10 mouse cellular contexts compared by ENCODE assay signal in the genomic region with DNA sequence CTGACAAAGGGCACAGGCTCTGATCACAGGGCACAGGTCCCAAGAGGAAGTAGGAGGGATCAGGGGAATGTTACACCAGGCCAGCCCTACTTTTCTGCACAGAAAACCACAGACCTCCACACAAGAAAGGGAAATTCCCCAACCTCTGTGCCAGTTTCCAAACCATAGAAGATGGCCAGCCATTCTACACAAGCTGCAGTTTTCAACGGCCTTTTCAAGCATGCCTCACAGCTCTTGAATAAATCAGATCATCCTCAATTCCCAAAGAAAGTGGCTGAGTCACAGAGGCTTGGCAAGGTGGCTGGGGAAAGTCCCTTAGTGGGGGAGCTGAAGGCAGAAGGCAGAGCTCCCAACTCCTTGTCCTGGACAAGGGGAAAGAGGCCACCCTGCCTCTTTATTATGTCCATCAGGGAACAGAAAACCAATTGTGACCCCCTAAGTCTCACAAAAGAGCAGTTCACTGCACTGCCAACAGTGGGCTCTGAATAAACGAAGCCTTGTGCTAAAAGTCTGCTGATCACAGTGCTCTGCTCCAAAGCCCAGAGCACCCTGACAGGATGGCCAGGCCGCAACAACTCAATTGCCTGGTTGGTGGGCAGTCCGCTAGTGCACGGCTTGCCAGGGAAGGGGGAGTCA.
DNase-seq lines count a peak whose midpoint lies in the region; ATAC-seq and TF ChIP-seq lines count a peak whose summit lies in the region.
"Had no signal": no experiment of that assay in that cellular context is flagged by ENCODE, and none has a peak within 500 bp of the region (broad histone marks: within the 10 kb centered on the region; RNA-seq: fewer than 3 reads in every experiment).

No protein-coding gene starts in this region.

- DNase-seq in cerebellum, postnatal 14 days = no peak
- DNase-seq in adrenal gland, postnatal 36 days = peak; percentile 65 to 71
- DNase-seq in frontal cortex, adult 2 months (ENCODE audit: extremely low spot score in 1 of 2, low spot score in 1 of 2) = peak; percentile 72 to 74
- peak; percentile 56 to 84 for DNase-seq in layer of hippocampus, postnatal 14 days (ENCODE audit: low spot score in 2 of 2)
- DNase-seq in urinary bladder, postnatal 25 days (ENCODE audit: low spot score) = no peak
- DNase-seq in urinary bladder, postnatal 36 days (ENCODE audit: low spot score in 2 of 2) = no peak

- WGBS in olfactory bulb, adult 2 months = 42% methylated on average over 5 of the region's 5 CpGs

- peaks cover 7% of the 10 kb centered on the region; the same call in 1 of the 2 replicates for H3K4me1 ChIP-seq in olfactory bulb, adult 2 months (ENCODE audit: control insufficient read depth, insufficient read depth, low read length)
- H3K4me1 ChIP-seq: stomach, embryonic 15.5 days had no signal

- H3K4me3 ChIP-seq in olfactory bulb, adult 2 months (ENCODE audit: insufficient read depth, low read depth, low read length) = no peak overlapping the region
- H3K4me3 ChIP-seq: stomach, embryonic 15.5 days had no signal

- no peak for TF ChIP-seq CTCF in olfactory bulb, adult 2 months (IDR thresholded peaks at IDR 0.05; ENCODE audit: insufficient read depth, low read depth, low read length)

- ATAC-seq in cerebellum, adult (ENCODE audit: insufficient number of reproducible peaks, low FRiP score, low TSS enrichment) = peak; percentile 73

- no peak for TF ChIP-seq POLR2A in olfactory bulb, adult 2 months (IDR thresholded peaks at IDR 0.05; ENCODE audit: insufficient read depth, low read depth, low read length)

- peak overlapping the region; percentile 60; the same call in 1 of the 2 replicates for H3K27ac ChIP-seq in olfactory bulb, adult 2 months (ENCODE audit: insufficient read depth, low read depth, low read length)
- H3K27ac ChIP-seq: liver, embryonic 14.5 days; stomach, embryonic 15.5 days had no signal

Comparison
In these comparisons a context has a peak if more than half of its experiments do, and no peak if none do; other contexts are left out.
1. DNase-seq: peak in adrenal gland, postnatal 36 days (2 of 2), frontal cortex, adult 2 months (2 of 2) and layer of hippocampus, postnatal 14 days (2 of 2); none in cerebellum, postnatal 14 days (0 of 2), urinary bladder, postnatal 25 days (single experiment) and urinary bladder, postnatal 36 days (0 of 2).